Mouse (Mus musculus) lung, adult 2 months (tissue): ENCODE results near the gene Ascc1. TPM values are rescaled to one million over a fixed set of nuclear protein-coding genes. Genes with fewer than 3 reads are reported as not detected.

Experiments
- DNase-seq: peaks from one replicate; pipeline ENCODE4 v3.0.0; 2022
- H3K4me1 ChIP-seq: fragments of 200-500 bp; 2 replicates; pipeline ENCODE4 v1.6.1; 2011; ENCODE audit warnings: low read length; ENCODE audit not compliant: control insufficient read depth, insufficient read depth
- H3K4me3 ChIP-seq: fragments of 200-500 bp; replicated peaks from 2 replicates; pipeline ENCODE3; 2011; ENCODE audit warnings: low read depth, mild to moderate bottlenecking, control low read depth, low read length; ENCODE audit errors: extremely low read depth
- CTCF ChIP-seq: fragments of 200-500 bp; IDR thresholded peaks from 2 replicates; pipeline ENCODE4 v1.5.1; 2011; ENCODE audit warnings: mild to moderate bottlenecking, low read length, control low read depth; ENCODE audit not compliant: insufficient read depth
- POLR2A ChIP-seq: fragments of 200-500 bp; IDR thresholded peaks from 2 replicates; pipeline ENCODE4 v1.6.1; 2011; ENCODE audit warnings: low read depth, mild to moderate bottlenecking, control low read depth, low read length, borderline replicate concordance; ENCODE audit errors: extremely low read depth
- WGBS: fragments of 180-500 bp; shearing (Covaris S2); methylation state at CpG from one replicate; pipeline ENCODE4 v1.1.7; 2018; 5-methylcytosine and 5-hydroxymethylcytosine counted together
- polyA plus RNA-seq: library from polyadenylated mRNA; depleted of rRNA; stranded (reverse); fragments of >200 nt; gene quantifications from 2 replicates; pipeline ENCODE4 v1.2.3, GENCODE M21; 2012

Ascc1 gene
- polyA plus RNA-seq, 1 experiment: 29.5 TPM

DNA sequence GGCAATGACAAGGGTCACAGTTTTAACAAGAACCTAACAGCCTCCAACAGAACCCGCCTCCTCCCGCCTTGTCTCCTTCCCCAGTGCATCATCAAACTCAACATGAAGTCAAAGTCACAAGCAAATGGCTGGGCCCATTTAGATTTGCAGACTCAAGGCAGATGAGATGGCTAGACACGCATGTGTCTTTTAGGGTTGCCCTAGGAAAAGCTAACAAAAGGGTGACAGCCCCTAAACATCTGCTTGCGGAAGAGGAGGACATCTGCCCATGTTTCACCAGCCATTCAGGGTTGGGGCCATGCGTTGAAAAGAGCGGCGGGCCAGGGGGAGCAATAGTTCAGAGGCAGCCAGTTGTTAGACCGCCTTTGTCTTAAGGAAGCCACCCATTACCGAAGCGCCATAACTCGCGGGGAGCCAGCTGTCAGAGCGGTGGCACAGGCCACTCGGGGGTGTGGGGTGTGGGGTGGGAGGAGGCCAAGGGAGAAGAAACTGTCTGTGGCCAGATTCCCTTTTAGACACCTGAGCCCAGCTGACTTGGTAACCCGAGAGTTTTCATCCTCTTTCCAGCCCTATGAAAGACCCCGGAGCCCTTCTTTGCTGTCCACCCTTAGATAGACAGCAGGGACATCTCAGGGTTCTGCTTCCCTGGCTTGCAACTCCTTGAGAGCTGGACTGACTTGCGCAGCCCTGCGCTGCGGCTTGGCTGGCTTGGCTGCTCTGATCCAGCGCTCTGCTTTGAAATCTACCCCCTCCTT, 103.0 kb downstream of the Ascc1 start:
- Histone ChIP-seq H3K4me1 (peaks cover 3% of the 10 kb centered on the region; the same call in 1 of the 2 replicates), H3K4me3 (no peak overlapping the region)
- TF ChIP-seq POLR2A (no peak), CTCF (no peak)
- DNase-seq: no peak
- 40% methylated on average over 20 of the region's 20 CpGs for WGBS

DNA sequence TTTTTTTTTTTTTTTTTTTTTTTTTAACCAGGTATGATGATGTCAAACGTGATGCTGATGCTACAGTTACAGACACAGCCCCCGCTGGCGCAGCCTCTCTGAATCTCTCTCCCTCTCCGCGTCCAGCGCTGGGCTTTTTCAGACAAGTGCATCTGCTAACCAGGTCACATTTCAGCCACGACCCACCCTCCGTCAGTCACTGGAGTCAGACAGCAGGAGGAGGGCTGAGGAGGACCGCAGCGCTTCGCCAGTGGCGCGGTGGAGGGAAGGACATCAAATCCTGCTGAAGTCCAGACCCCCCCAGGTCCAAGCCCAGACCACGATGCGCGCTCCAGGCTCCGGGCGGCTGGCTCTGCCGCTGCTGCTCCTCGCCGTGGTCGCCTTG, 103.5 kb downstream of the Ascc1 start, which contains the start of gene Spock2:
Gene Spock2, plus strand, starts transcription at position 74 of the 385 bp plus-strand sequence.
- TF ChIP-seq CTCF (no peak), POLR2A (peak; percentile 43; the same call in 1 of the 2 replicates)
- H3K4me1 ChIP-seq: peaks cover 3% of the 10 kb centered on the region; the same call in 1 of the 2 replicates
- DNase-seq: peak; percentile 47
- peak within 1 kb of the TSS; percentile 62 for H3K4me3 ChIP-seq
- 1% methylated on average over 22 of the region's 22 CpGs for WGBS

DNA sequence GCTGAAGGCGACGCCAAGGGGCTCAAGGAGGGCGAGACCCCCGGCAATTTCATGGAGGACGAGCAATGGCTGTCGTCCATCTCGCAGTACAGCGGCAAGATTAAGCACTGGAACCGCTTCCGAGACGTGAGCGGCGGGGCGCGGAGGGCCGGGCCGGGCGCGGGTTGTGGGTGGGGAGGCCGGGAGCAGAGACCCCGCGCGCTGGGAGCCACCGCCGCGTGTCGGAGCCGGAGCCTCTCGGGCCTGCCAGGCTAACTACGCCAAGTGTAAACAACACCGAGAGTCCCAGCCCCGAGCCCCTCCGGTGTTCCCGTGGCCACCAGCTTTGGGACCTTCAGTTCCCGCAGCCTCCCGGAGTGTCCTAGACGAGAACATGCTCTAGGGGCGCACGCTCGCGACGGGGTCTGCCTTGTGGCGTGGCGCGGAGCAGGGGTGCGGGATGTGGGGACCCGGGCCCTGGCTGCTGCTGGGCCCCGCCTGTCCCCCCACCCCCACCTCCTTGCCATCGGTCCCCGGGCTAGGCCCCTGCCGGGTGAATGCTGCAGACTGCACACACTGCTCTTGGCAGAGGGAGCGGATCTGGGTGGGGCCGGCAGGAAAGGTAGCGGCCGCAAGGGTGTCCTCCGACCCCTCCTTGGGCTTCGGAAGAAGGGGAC, 104.1 kb downstream of the Ascc1 start:
- peak; percentile 50 for DNase-seq
- WGBS: 1% methylated on average over 57 of the region's 57 CpGs
- Histone ChIP-seq H3K4me1 (peaks cover 3% of the 10 kb centered on the region; the same call in 1 of the 2 replicates), H3K4me3 (peak overlapping the region; percentile 62)
- no peak for TF ChIP-seq CTCF
- TF ChIP-seq POLR2A: no peak

DNA sequence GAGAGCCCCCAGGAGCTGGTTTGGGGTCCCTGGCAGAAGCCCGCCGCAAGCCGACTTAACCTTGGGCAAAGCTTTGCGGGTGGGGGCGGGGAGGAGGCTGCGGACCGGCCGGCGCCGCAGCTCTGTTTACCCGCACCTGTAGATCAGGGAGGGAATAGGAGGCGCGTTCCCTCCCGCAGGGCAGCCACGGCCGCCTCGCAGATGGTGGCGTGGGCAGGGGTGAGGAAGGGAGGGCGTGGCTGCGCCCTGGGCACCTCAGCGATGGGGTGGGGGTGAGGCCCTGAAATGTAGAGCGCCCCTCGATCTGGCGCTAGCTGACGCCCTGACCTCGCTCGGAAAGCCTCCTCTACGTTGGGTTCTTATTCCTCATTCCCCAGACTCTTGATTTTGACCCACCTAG, 104.8 kb downstream of the Ascc1 start:
- peaks cover 3% of the 10 kb centered on the region; the same call in 1 of the 2 replicates for H3K4me1 ChIP-seq
- peak overlapping the region; percentile 62 for H3K4me3 ChIP-seq
- TF ChIP-seq POLR2A (no peak), CTCF (no peak)
- 6% methylated on average over 28 of the region's 28 CpGs for WGBS
- no peak for DNase-seq

DNA sequence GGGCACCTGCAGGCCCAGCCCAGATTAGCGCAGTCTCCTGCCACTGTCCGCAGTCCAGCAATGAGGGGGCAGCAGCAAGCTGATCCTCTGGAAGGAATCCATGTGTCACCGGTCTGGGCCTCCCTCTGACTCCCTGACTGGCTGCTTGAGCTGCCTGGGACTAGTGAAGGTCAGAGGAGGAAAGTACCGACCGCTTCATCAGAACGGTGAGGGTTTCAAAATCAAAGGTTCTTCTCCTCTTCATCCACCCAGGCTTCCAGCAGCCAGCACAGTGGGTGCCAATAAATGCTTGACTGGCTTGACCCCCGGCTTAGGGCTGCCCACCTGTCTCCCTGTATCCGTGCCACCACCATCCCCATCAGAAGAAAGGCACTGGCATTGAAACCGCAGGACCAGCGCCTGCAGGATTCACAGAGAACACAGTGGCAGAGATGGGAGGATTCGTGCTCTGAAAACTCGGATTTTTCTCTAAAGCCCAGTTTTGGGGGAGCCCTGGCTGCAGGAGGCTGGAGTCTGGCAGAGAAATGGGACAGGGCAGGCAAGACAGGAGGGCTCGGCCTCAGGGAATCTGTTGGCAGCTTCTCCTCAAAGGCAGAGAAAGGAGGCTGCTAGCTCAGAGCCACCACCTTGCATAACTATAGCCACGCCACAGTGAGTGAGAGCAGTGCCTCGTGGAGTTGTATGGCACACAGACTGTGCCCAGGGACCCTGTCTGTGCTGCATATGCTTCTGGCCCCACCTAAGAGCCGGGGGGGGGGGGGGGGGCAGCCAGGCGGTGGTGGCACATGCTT, 105.9 kb downstream of the Ascc1 start:
- WGBS: 75% methylated on average over 17 of the region's 17 CpGs
- TF ChIP-seq POLR2A (no peak), CTCF (no peak)
- DNase-seq: no peak
- H3K4me3 ChIP-seq: no peak overlapping the region
- H3K4me1 ChIP-seq: peaks cover 3% of the 10 kb centered on the region; the same call in 1 of the 2 replicates

DNA sequence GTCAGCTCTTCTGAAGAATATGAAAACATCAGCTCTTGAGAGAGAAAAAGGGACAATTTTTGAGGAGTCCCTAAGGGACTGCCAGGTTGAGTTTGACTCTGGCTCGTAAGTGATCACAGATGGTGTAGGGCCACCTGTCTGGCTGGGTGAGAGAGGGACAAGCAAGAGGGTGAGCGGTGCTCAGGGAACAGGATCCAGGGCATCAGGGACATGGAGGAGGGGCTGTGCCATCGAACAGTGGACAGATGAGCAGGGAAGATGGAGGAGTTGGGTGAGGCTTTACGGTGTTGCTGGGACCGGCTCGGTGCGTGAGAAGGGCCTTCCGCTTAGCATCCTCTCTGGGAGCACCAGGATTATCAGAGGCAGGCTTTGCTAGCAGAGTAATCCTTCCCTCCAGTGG, 106.7 kb downstream of the Ascc1 start:
- Histone ChIP-seq H3K4me3 (no peak overlapping the region), H3K4me1 (peaks cover 3% of the 10 kb centered on the region; the same call in 1 of the 2 replicates)
- TF ChIP-seq CTCF: no peak
- no peak for TF ChIP-seq POLR2A
- DNase-seq: no peak
- WGBS: 90% methylated on average over 8 of the region's 8 CpGs

DNA sequence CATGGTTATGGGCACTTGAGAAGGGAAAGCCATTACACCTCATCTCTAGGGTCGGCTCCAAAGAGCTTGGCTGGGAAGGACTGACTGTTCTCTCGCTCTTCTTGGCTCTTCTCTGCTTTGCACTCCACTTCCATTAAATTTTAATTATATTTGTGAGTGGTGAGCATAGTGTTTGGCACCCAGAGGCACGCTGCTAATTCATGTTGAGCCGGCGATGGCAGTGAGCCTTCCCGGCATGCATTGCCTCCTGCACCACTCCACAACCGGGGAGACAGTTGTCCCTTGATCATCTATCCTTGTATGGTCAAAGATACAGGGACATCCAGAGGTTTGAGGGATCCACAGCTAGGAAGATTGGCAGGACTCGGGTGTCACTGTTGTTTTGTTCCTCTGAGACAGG, 107.4 kb downstream of the Ascc1 start:
- TF ChIP-seq CTCF: no peak
- no peak for TF ChIP-seq POLR2A
- Histone ChIP-seq H3K4me3 (no peak overlapping the region), H3K4me1 (peaks cover 3% of the 10 kb centered on the region; the same call in 1 of the 2 replicates)
- WGBS: 81% methylated on average over 8 of the region's 8 CpGs
- no peak for DNase-seq

DNA sequence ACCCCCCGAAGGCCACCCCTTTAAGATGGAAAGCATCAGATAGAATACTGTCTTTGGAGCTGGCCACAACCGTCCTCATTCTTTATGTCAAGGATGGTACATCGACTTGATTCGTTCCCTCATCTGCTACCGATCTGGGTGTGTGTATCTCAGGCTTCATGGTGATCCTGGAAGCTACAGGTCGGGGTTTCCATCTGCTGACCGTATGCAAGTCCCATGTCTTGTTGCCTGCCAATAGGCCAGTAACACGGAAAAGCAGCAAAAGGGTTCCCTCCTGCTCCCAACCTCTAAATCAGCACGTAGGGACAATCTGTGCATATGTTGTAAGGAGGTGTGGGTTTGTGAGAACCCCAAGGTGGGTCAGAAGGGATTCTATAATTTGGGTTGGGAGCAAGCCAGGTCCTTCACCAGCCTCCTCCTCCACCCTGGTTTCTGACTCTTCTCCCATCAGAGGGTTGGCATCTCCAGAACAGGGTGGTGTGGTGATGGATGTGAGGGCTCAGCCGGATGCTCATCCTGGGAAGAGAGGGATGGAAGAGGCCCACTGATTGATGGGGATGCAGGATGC, 108.4 kb downstream of the Ascc1 start:
- no peak for DNase-seq
- WGBS: 87% methylated on average over 10 of the region's 10 CpGs
- TF ChIP-seq CTCF (no peak), POLR2A (no peak)

More for the DNA sequence above, 108.4 kb downstream of the Ascc1 start:
- peaks cover 3% of the 10 kb centered on the region; the same call in 1 of the 2 replicates for H3K4me1 ChIP-seq
- no peak overlapping the region for H3K4me3 ChIP-seq
